Mouse (Mus musculus) CH12.LX (cell line): ENCODE measurements around the gene Pars2. TPM values are rescaled to one million over a fixed set of nuclear protein-coding genes. Genes with fewer than 3 reads are reported as not detected.

Experiments used
- DNase-seq: peaks from one replicate; pipeline ENCODE4 v3.0.0-alpha.2; 2013; ENCODE audit errors: extremely low read depth
- H3K27ac ChIP-seq: 2 replicates; pipeline ENCODE4 v1.5.1; 2012; ENCODE audit warnings: low read depth, mild to moderate bottlenecking, control low read depth, moderate library complexity; ENCODE audit not compliant: insufficient read depth
- H3K27me3 ChIP-seq: replicated peaks from 2 replicates; pipeline ENCODE3; 2012; ENCODE audit warnings: inconsistent platforms
- H3K36me3 ChIP-seq, 2 experiments: replicated peaks in 1 of 2; 2 replicates each; pipeline versions ENCODE3 to v1.6.1; 2012; ENCODE audit warnings: inconsistent platforms in 1 of 2, low read length in 1 of 2, mild to moderate bottlenecking in 1 of 2, mixed read lengths in 1 of 2, moderate library complexity in 1 of 2; ENCODE audit not compliant: control insufficient read depth in 1 of 2, insufficient read depth in 1 of 2
- H3K4me1 ChIP-seq, 2 experiments: 2 replicates each; pipeline ENCODE4 v1.6.1; 2012; ENCODE audit warnings: inconsistent platforms in 1 of 2, moderate library complexity in 1 of 2; ENCODE audit not compliant: insufficient read depth in 2 of 2, control insufficient read depth in 1 of 2
- H3K4me2 ChIP-seq: 2 replicates; pipeline ENCODE4 v1.6.1; 2012; ENCODE audit warnings: low read depth, mild to moderate bottlenecking, control low read depth; ENCODE audit not compliant: poor library complexity, insufficient read depth, severe bottlenecking
- H3K4me3 ChIP-seq, 3 experiments: fragments of 150-350 bp in 1 of 3; sonication (generic) in 1 of 3; replicated peaks in 1 of 3; 2 replicates each; pipeline versions ENCODE3 to v1.5.1; 2011 to 2012; ENCODE audit warnings: low read depth in 2 of 3, low read length in 2 of 3, mild to moderate bottlenecking in 2 of 3, moderate library complexity in 2 of 3, control low read depth in 1 of 3, improper control_type of control experiment in 1 of 3, inconsistent platforms in 1 of 3, mixed read lengths in 1 of 3; ENCODE audit not compliant: poor library complexity in 1 of 3
- H3K79me2 ChIP-seq: replicated peaks from 2 replicates; pipeline ENCODE4 v1.6.1; 2012; ENCODE audit warnings: mild to moderate bottlenecking, moderate library complexity; ENCODE audit not compliant: control insufficient read depth, poor library complexity, insufficient read depth, severe bottlenecking; ENCODE audit errors: extremely low read depth
- H3K9ac ChIP-seq: 2 replicates; pipeline ENCODE4 v1.6.1; 2012; ENCODE audit warnings: low read depth, mild to moderate bottlenecking, control low read depth, moderate library complexity; ENCODE audit not compliant: insufficient read depth
- H3K9me3 ChIP-seq: replicated peaks from 2 replicates; pipeline ENCODE3; 2012; ENCODE audit warnings: low read length, inconsistent platforms, mixed read lengths
- ETS1 ChIP-seq: conservative IDR thresholded peaks from 2 replicates; pipeline ENCODE4 v1.6.1; 2012; ENCODE audit warnings: low read depth, mild to moderate bottlenecking, inconsistent platforms, low read length, improper control_type of control experiment, moderate library complexity
- HCFC1 ChIP-seq: IDR thresholded peaks from 2 replicates; pipeline ENCODE4 v1.6.1; 2012; ENCODE audit warnings: low read depth, mild to moderate bottlenecking, inconsistent platforms, low read length, improper control_type of control experiment
- JUND ChIP-seq: conservative IDR thresholded peaks from 2 replicates; pipeline ENCODE4 v1.6.1; 2011; ENCODE audit warnings: low read depth, low read length, improper control_type of control experiment
- MAX ChIP-seq: IDR thresholded peaks from 2 replicates; pipeline ENCODE4 v1.6.1; 2011; ENCODE audit warnings: low read length, improper control_type of control experiment
- MEF2A ChIP-seq: IDR thresholded peaks from 2 replicates; pipeline ENCODE4 v1.6.1; 2014; ENCODE audit warnings: low read depth, mild to moderate bottlenecking, inconsistent platforms, low read length, improper control_type of control experiment, borderline replicate concordance
- MXI1 ChIP-seq: IDR thresholded peaks from 2 replicates; pipeline ENCODE4 v1.6.1; 2011; ENCODE audit warnings: mild to moderate bottlenecking, low read depth, low read length, improper control_type of control experiment
- POLR2A ChIP-seq: IDR thresholded peaks from 2 replicates; pipeline ENCODE4 v1.6.1; 2011; ENCODE audit warnings: low read depth, mild to moderate bottlenecking, improper control_type of control experiment, low read length
- RAD21 ChIP-seq: IDR thresholded peaks from 2 replicates; pipeline ENCODE4 v1.6.1; 2011; ENCODE audit warnings: low read depth, mild to moderate bottlenecking, low read length, improper control_type of control experiment, moderate library complexity
- RCOR1 ChIP-seq: conservative IDR thresholded peaks from 2 replicates; pipeline ENCODE4 v1.6.1; 2012; ENCODE audit warnings: low read depth, mild to moderate bottlenecking, inconsistent platforms, low read length, improper control_type of control experiment
- ZC3H11A ChIP-seq: IDR thresholded peaks from 2 replicates; pipeline ENCODE4 v1.6.1; 2012; ENCODE audit warnings: low read depth, mild to moderate bottlenecking, inconsistent platforms, low read length, improper control_type of control experiment
- ZKSCAN1 ChIP-seq: IDR thresholded peaks from 2 replicates; pipeline ENCODE4 v1.6.1; 2012; ENCODE audit warnings: low read depth, inconsistent platforms, low read length, improper control_type of control experiment, borderline replicate concordance
- ZMIZ1 ChIP-seq: IDR thresholded peaks from 2 replicates; pipeline ENCODE4 v1.6.1; 2012; ENCODE audit warnings: low read depth, mild to moderate bottlenecking, inconsistent platforms, low read length, improper control_type of control experiment
- ZNF384 ChIP-seq: IDR thresholded peaks from 2 replicates; pipeline ENCODE4 v1.6.1; 2012; ENCODE audit warnings: low read depth, low read length, improper control_type of control experiment, inconsistent platforms
- dilution Hi-C: fragments of 300-500 bp; cut with MboI; formaldehyde crosslinking; loops from 2 replicates; pipeline ENCODE4 v1.14.3; 2020; ENCODE audit warnings: low sequenced_read_pairs; ENCODE audit not compliant: extremely low pct_unique_long_range_greater_than_20kb, extremely low pct_ligation_motif_present
- in situ Hi-C: fragments of 300-500 bp; cut with MboI; formaldehyde crosslinking; loops from 3 replicates; pipeline ENCODE4 v1.14.3; 2019; ENCODE audit warnings: low sequenced_read_pairs, low pct_ligation_motif_present, low pct_unique_long_range_greater_than_20kb, mixed read lengths
- polyA plus RNA-seq: library from polyadenylated mRNA; unstranded; fragments of >175 nt; gene quantifications from 2 replicates; pipeline ENCODE4 v1.2.1, GENCODE M21; 2012; ENCODE audit warnings: low read depth; ENCODE audit not compliant: insufficient read length
- total RNA-seq, 2 experiments: library from RNA; depleted of rRNA; stranded (reverse); fragments of 300-350 nt in 1 of 2; fragments of >200 nt in 1 of 2; gene quantifications; 2 replicates each; pipeline ENCODE4 v1.2.3; 2012 to 2014

The Pars2 gene
- total and polyA plus RNA-seq, 3 experiments, result 9.3 to 17.1 (median 13.0) TPM

- TF ChIP-seq ZMIZ1, result no peak
Observed at GRCm38 (mm10) chr4:106632313-106632712, 18.6 kb upstream of the Pars2 start (continued).

GRCm38 (mm10) chr4:106633281-106634085 lies 17.4 kb upstream of the Pars2 start:
- in situ Hi-C loops, result loop anchor here (10.0 to 25.0 kb wide), 2 partner anchors 161 to 529 kb away; no protein-coding TSS in a partner anchor
- Histone ChIP-seq H3K79me2 (no peaks in the 10 kb centered on the region), H3K9ac (no peak overlapping the region)
- DNase-seq, result no peak
- TF ChIP-seq MAX (no peak), ZC3H11A (no peak), RCOR1 (no peak), ETS1 (no peak), HCFC1 (no peak), RAD21 (no peak), MXI1 (no peak), ZNF384 (no peak), JUND (no peak)
- TF ChIP-seq, all 38 proteins: peak for 0
- peaks cover 71% of the 10 kb centered on the region for H3K27me3 ChIP-seq
- H3K36me3 ChIP-seq, result no peaks in the 10 kb centered on the region
- H3K4me1 ChIP-seq, result peaks cover 0 to 8% of the 10 kb centered on the region in 2 experiments; a peak in 2 of 4 replicates
- H3K4me3 ChIP-seq, result no peak overlapping the region
- H3K4me2 ChIP-seq, result no peak overlapping the region
- dilution Hi-C loops, result no loop called here
- H3K9me3 ChIP-seq, result no peaks in the 10 kb centered on the region
- H3K27ac ChIP-seq, result no peak overlapping the region

DNA sequence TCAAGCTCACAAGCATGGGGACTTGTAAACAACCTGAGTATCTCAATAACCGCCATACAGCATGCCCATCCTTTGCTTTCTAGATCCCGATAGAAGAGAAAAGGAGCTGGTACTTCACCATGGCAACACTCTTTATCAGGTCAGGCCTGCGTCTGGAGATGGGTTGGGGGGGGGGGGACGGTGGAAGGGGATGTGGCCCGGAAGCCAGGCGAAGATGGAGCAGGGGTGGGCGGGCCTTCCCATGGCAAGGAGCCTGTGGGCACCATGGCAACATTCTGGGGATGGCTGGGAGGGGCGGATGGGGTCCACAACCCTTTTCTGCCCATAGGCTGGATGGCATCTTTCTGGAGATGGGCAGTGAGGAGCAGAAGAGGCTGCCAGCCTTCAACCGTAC lies 16.8 kb upstream of the Pars2 start:
- no peak for DNase-seq
- peaks cover 3% of the 10 kb centered on the region for H3K9me3 ChIP-seq
- H3K9ac ChIP-seq, result no peak overlapping the region
- dilution Hi-C loops (no loop called here), in situ Hi-C loops (loop anchor here (10.0 to 25.0 kb wide), 2 partner anchors 161 to 528 kb away; no protein-coding TSS in a partner anchor)
- no peak overlapping the region for H3K4me3 ChIP-seq
- no peak overlapping the region for H3K4me2 ChIP-seq
- TF ChIP-seq MEF2A (no peak), ZKSCAN1 (no peak), POLR2A (no peak)
- H3K27ac ChIP-seq, result no peak overlapping the region
- H3K4me1 ChIP-seq, result peaks cover 0 to 3% of the 10 kb centered on the region in 2 experiments; a peak in 2 of 4 replicates
- no peaks in the 10 kb centered on the region for H3K36me3 ChIP-seq
- H3K27me3 ChIP-seq, result peaks cover 73% of the 10 kb centered on the region
- H3K79me2 ChIP-seq, result no peaks in the 10 kb centered on the region
